Mouse (Mus musculus): ENCODE results near the gene Lsm7. TPM values are rescaled to one million over a fixed set of nuclear protein-coding genes. Genes with fewer than 3 reads are reported as not detected.

The Lsm7 gene
- polyA plus RNA-seq (2015; fragmentation: Nextera tagmentation; extraction: Ambion mirVana) = 129 and 138 TPM in 2 replicates

- Histone ChIP-seq H3K4me3 (ENCODE audit: low read depth, low read length) (peak within 1 kb of the TSS; percentile 81), H3K4me2 (replicated peaks; ENCODE audit: low read depth, low read length) (peak within 1 kb of the TSS; percentile 100), H3K9me3 (ENCODE audit: low read length) (no peaks in the 10 kb centered on the region), H3K27ac (ENCODE audit: low read length) (no peak within 1 kb of the TSS), H3K9ac (replicated peaks; ENCODE audit: low read depth) (peak within 1 kb of the TSS; percentile 50), H3K27me3 (replicated peaks; ENCODE audit: insufficient read depth, low read length) (no peaks in the 10 kb centered on the region), H3K36me3 (ENCODE audit: insufficient read depth, low read length) (no peaks in the 10 kb centered on the region), H3K4me1 (ENCODE audit: insufficient read depth, low read depth, low read length) (peaks cover 5% of the 10 kb centered on the region; the same call in 1 of the 2 replicates)
- no peak for TF ChIP-seq CTCF (IDR thresholded peaks at IDR 0.05)
- no peak for TF ChIP-seq EP300 (IDR thresholded peaks at IDR 0.05)
- WGBS = under 1% methylated on average over 77 of the region's 81 CpGs
- ATAC-seq = peak; percentile 91
- peak; percentile 96 for DNase-seq (ENCODE audit: low spot score)
These were observed at the start of gene Lsm7, which contains the start of gene Sppl2b for GRCm38 (mm10) chr10:80854913-80855748. Gene Lsm7, minus strand, starts transcription at chr10:80855209. Gene Sppl2b, plus strand, starts transcription at chr10:80855275.

GRCm38 (mm10) chr10:80904709-80905108, 49.7 kb upstream of the Lsm7 start:
- Histone ChIP-seq H3K4me2 (replicated peaks; ENCODE audit: low read depth, low read length) (no peak overlapping the region), H3K9me3 (ENCODE audit: low read length) (no peaks in the 10 kb centered on the region), H3K27ac (ENCODE audit: low read length) (no peak overlapping the region), H3K4me3 (ENCODE audit: low read depth, low read length) (no peak overlapping the region), H3K36me3 (ENCODE audit: insufficient read depth, low read length) (no peaks in the 10 kb centered on the region), H3K4me1 (ENCODE audit: insufficient read depth, low read depth, low read length) (peaks cover 6% of the 10 kb centered on the region), H3K27me3 (replicated peaks; ENCODE audit: insufficient read depth, low read length) (no peaks in the 10 kb centered on the region), H3K9ac (replicated peaks; ENCODE audit: low read depth) (no peak overlapping the region)
- ATAC-seq = no peak
- 86% methylated on average over 11 of the region's 11 CpGs for WGBS
- DNase-seq (ENCODE audit: low spot score) = no peak
- TF ChIP-seq EP300 (IDR thresholded peaks at IDR 0.05) (no peak), CTCF (IDR thresholded peaks at IDR 0.05) (no peak)

GRCm38 (mm10) chr10:80904004-80904693, 49.1 kb upstream of the Lsm7 start:
- Histone ChIP-seq H3K36me3 (ENCODE audit: insufficient read depth, low read length) (no peaks in the 10 kb centered on the region), H3K4me2 (replicated peaks; ENCODE audit: low read depth, low read length) (no peak overlapping the region), H3K27ac (ENCODE audit: low read length) (no peak overlapping the region), H3K4me3 (ENCODE audit: low read depth, low read length) (no peak overlapping the region), H3K27me3 (replicated peaks; ENCODE audit: insufficient read depth, low read length) (no peaks in the 10 kb centered on the region), H3K4me1 (ENCODE audit: insufficient read depth, low read depth, low read length) (peaks cover 10% of the 10 kb centered on the region), H3K9me3 (ENCODE audit: low read length) (no peaks in the 10 kb centered on the region), H3K9ac (replicated peaks; ENCODE audit: low read depth) (no peak overlapping the region)
- DNase-seq (ENCODE audit: low spot score) = no peak
- no peak for ATAC-seq
- WGBS = 79% methylated on average over 27 of the region's 28 CpGs
- TF ChIP-seq EP300 (IDR thresholded peaks at IDR 0.05) = no peak
- no peak for TF ChIP-seq CTCF (IDR thresholded peaks at IDR 0.05)

GRCm38 (mm10) chr10:80903282-80903681, 48.3 kb upstream of the Lsm7 start:
- no peak overlapping the region for H3K27ac ChIP-seq (ENCODE audit: low read length)
- H3K27me3 ChIP-seq (replicated peaks; ENCODE audit: insufficient read depth, low read length) = no peaks in the 10 kb centered on the region
- DNase-seq (ENCODE audit: low spot score) (no peak), ATAC-seq (no peak)
- WGBS = 92% methylated on average over 10 of the region's 10 CpGs
- H3K9ac ChIP-seq (replicated peaks; ENCODE audit: low read depth) = no peak overlapping the region
- H3K4me2 ChIP-seq (replicated peaks; ENCODE audit: low read depth, low read length) = no peak overlapping the region
- H3K36me3 ChIP-seq (ENCODE audit: insufficient read depth, low read length) = no peaks in the 10 kb centered on the region
- peaks cover 10% of the 10 kb centered on the region for H3K4me1 ChIP-seq (ENCODE audit: insufficient read depth, low read depth, low read length)
- no peaks in the 10 kb centered on the region for H3K9me3 ChIP-seq (ENCODE audit: low read length)
- no peak overlapping the region for H3K4me3 ChIP-seq (ENCODE audit: low read depth, low read length)
- TF ChIP-seq EP300 (IDR thresholded peaks at IDR 0.05) (no peak), CTCF (IDR thresholded peaks at IDR 0.05) (no peak)

GRCm38 (mm10) chr10:80902273-80902940, 47.4 kb upstream of the Lsm7 start:
- Histone ChIP-seq H3K36me3 (ENCODE audit: insufficient read depth, low read length) (no peaks in the 10 kb centered on the region), H3K27me3 (replicated peaks; ENCODE audit: insufficient read depth, low read length) (no peaks in the 10 kb centered on the region), H3K4me2 (replicated peaks; ENCODE audit: low read depth, low read length) (no peak overlapping the region), H3K9me3 (ENCODE audit: low read length) (no peaks in the 10 kb centered on the region), H3K27ac (ENCODE audit: low read length) (no peak overlapping the region), H3K4me1 (ENCODE audit: insufficient read depth, low read depth, low read length) (peaks cover 10% of the 10 kb centered on the region), H3K4me3 (ENCODE audit: low read depth, low read length) (no peak overlapping the region), H3K9ac (replicated peaks; ENCODE audit: low read depth) (no peak overlapping the region)
- TF ChIP-seq CTCF (IDR thresholded peaks at IDR 0.05) (no peak), EP300 (IDR thresholded peaks at IDR 0.05) (no peak)
- DNase-seq (ENCODE audit: low spot score) (no peak), ATAC-seq (no peak)
- WGBS = 94% methylated on average over 9 of the region's 9 CpGs
